Mouse (Mus musculus) thymus, postnatal 25 days (tissue): ENCODE measurements at regions not wholly inside any gene's neighbourhood (a gene's known extent, or its start where the extent isn't known, plus 50 kb on each side); places are given as distances from the start of the nearest gene placed in this dataset.

Source experiments
- DNase-seq: peaks from one replicate; pipeline ENCODE4 v3.0.0; 2022

DNA sequence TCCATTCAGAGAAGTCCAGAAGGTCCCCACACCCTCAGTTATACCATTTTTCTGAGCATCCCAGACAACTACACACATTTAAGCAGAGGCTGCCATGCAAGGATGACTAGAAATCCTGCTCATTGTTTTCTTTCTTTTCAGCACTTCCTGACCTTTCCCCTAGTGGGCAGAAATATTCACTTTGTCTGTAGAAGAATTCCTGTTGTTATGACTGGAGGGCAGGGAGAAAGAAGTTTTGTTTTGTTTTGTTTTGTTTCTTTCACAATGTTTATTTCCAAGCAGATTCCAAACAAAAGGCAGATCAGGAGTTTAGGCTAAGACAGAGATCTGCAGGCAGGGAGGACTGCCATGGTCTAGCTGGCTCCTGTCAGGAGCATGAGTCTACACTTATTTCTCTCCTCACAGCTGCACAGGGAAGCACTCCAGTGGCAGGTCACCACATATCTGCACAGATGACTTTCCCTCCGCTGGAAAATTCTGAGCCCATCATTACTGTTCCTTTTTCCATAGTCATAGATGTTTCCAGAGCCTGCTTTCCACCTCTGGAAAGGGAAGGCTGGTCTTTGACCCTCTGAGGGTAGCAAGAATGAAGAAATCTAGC, 182.5 kb upstream of the Dyrk2 start:
- no peak for DNase-seq

- DNase-seq = no peak
Observed at GRCm38 (mm10) chr10:119051598-119051997, 181.6 kb upstream of the Dyrk2 start.

DNA sequence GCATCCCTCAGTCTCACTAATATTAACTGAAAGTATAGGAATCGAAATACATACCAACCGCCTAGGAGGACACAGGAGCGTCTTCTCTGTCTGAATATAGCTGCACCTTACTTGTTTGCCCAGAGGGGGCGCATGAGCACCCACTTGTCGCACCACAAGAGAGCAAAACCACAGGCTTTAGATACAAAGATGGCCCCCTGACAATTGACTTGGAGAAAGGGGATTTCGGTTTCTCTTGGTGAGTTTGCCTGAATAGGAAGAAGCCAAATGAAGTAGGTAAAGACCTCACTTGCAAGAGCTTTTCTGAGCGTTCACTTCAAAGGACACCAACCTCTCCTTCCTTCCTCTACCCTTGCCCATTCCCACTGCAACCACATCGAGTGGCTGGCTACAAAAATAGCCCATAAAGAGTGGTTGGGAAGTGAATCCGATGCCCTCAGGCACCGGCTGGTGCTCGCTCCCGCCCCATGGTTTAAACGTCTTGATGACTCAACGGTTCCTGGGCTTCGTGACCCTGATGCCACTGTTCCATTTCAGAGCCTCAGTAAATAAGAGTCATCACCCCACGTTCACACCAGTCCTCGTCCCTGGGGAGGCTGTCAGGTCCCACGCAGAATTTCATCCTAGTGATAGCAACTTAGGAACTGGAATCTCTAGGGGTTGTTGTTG, 180.1 kb upstream of the Dyrk2 start:
- DNase-seq = peak; percentile 57

DNA sequence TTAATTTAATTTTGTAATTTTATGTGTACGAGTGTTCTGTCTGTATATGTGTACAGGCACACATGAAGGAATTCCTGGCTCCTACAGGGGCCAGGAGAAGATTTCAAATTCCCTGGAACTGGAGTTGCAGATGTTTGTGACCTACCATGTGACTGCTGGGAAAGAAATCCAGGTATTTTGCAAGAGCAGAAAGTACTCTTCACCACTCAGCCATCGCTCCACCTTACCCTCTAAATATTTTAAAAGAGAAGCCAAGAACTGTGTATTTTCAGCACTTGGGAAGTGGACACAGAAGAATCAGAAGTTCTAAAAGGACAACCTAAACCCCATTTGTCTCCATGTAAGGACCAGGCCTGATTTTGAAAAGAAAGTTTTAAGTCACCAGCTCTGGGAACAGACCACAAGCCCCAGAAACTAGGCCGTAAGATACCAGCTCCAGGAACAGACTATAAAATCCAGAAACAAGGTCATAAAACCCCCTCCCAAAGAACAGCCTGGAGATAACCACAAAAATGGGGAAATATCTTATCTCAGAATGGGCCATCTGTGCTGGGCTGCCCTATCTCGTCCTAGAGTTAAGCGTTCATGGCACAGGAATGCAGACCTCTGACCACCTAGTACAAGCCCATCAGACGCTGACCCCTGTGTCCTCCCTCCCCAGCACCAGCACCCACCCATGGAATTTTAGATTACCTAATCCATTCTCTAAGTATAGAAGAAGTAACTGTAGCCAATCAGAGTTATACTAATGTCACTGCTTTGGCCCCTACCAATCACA, 178.8 kb upstream of the Dyrk2 start:
- no peak for DNase-seq

GRCm38 (mm10) chr10:119045059-119045458, 175.1 kb upstream of the Dyrk2 start:
- DNase-seq = no peak

DNA sequence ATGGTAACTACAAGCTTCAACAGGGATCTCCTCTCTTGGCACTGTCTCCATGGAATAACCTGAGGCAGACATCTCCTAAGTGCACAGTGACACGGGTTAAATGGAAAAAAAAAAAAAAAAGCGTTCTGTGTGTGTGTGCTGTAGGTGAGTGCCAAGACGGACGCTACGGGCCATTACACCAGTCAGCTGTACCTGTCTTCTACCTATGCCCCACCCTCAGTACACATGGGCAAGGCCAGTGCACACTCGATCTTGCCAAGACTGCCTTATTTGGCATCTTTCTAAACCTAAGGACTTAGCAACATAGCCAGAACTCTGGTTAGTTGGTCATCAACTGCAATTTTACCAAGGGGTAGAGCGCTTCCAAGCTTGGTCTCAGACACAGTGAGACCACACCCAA, 173.1 kb upstream of the Dyrk2 start:
- DNase-seq = no peak

GRCm38 (mm10) chr10:119040205-119040604, 170.2 kb upstream of the Dyrk2 start:
- DNase-seq = no peak

DNA sequence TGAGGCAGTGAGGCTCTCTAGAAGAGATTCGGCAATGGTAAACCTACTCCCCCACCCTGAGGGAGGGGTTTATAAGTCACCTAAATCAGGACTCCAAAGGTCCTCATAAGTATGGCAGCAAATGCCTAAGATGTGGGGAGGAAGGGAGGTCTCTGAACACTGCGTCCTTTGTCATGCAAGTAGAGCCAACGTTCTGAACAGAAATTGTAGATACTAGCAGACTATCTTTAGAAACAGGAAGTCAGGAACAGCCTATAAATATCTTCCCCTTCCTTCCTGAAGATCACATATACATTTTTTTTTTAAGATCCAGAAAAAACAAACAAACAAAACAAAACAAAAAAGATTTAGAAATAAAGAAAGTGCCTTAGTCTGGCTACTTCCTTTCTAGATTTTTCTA, 169.7 kb upstream of the Dyrk2 start:
- DNase-seq = no peak

DNA sequence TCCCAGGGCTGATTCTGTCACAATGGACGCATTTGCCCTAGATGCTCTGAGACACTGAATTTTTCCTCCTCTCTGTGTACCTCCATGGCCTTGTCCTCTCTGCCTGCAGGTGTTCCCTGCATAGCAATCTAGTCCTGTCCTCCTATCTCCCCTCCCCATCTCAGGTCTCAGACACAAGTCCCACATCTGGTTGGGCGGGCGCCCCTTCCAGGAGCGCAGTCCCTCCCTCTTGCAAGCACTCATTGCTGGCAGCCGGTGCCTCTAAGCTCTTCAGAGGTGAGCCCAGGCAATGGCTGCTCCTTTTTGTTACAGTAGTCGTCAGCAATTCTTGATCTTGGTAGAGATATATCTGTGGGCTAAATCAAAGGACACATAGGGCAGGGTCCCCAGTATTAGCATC, 169.0 kb upstream of the Dyrk2 start:
- DNase-seq = peak; percentile 59

DNA sequence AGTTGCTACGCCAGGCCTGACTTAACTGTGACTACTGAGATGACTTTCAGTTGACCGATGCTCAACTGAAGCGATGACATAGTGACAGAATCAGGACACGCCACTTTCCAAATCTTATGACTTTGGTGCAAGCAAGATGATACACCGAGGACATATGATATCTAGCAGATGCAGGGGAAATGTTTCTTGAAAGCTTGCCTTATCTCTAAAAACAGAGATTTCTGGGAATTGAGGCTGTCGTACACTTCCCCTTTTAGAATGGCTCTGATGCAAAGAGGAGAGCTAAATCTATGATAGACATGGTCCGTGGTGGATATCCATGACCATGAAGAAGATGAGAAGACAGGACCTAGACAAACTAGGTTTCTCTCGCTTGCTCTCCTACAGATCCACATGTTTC, 167.8 kb upstream of the Dyrk2 start:
- DNase-seq = no peak

DNA sequence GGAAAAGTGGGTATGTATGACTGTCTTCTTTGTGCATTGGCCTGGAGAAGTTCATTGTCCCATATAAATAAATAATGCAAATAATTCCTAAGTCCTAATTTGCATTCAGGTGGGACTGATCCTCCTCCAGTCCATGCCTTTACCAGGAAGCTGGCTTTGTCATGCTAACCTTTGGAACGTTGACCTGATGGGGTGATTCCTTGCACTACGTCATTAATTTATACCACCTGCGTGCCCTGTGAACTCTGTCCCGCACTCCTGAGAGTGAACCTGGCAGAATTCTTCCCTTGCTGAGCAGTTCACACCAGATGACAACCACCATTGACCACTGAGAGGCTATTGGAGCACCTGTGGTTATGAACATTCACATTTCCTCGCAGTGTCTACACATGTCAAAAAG, 165.9 kb upstream of the Dyrk2 start:
- DNase-seq = no peak

GRCm38 (mm10) chr10:119034396-119034795, 164.4 kb upstream of the Dyrk2 start:
- no peak for DNase-seq

DNA sequence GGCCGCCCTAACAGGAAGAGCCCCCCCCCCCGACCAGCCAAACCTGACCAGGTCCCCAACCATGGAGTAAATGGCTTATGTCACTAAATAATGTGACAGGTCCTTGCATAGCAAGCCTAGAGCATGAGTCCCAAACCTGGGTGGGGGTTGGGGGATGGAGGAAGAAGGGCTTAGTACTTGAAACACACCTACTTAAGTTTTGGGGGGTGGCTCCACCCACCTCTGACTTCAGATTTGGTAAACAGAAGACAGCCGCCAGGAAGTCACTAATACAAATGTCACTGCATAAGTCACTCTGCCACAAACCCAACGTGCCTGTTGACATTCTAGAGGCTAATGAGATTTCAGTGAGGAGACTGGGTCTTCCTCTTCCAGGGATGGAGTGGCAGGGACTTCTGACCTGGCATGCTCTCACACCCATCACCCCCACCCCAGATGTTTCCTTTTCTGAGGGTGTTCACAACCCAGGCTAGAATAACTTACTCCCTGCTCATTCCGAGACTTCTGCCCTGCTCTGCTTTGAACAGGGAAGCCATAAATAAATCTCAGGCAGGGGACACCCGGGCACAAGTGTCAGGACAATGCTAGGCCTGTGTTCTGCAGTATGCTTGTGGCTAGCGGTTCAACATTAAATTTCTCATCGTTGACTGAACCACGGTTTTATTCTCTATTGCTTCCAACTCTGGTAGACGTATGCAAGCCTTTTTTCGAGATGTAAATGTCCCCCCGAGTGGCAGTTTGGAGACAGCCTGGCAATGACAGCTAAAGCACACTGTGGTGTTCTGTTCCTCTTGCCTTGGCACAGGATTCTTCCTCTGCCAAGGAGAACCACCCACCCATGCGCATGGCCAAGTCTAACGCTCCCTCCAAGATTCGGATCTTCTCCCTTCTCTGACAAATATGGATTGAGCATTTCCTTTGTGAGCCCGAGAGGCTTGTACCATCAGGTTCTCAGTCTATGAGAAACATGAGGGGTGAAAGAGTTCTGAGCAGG, 161.6 kb upstream of the Dyrk2 start:
- peak; percentile 47 for DNase-seq

DNA sequence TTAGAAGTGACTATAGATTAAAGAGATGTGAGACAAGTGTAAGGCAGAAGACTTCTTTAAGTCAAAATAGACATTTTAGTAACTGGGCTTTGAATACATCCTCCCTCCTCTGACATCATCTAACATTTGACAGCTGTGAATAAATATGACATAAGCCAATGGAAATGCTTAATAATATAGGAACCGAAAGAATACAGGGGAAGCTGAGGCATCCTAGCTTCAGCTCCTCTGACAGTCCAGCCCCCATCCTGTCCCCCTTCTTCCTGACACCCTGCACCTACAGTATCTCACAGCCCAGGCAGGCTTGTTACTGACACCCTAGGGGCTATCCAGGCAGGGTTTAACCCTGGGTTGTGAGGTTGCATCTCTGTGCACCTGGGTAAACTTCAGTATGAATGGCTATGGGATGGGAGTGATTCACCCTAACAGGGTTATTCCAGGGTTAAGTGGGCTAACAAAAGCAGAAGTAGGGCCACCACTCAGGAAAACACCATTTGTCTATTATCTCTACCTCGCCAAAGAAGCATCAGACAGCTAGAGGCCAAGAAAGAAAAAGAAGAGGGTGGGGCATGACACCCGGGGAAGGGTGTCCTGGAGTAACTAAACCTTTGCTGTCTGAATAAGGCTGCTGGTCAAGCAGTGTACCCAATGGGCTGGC, 158.6 kb upstream of the Dyrk2 start:
- DNase-seq = no peak

DNA sequence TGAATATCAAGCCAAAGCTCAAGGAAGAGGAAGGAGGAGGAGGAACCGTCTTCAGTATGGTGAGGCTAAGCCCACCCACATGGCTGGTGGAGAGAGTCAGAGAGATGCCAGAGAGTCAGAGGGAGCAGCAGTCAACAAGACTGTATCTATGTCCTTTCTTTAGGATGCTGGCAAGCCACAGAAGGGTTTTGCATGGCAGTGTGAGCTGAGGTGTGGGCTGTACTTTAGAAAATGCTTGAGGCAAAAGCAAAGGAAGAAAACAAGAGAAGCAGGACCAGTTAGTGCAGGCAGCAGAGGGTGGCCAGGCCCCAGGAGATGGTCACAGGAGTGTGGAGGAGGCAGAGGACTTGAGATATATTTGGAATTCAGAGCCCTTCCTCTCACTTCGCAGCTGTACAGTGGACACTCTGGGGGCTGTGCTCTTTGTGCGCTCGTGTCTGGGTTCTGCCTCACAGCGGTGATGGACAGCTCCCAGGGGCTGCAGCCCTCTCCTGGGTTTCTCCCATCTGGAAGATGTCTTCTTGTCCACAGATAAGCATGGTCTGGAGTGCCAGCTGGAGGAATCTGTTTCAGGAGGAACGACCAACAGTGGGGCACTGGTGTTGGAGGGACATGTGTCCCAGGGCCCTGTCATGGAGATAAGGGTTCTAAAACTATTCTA, 157.4 kb upstream of the Dyrk2 start:
- no peak for DNase-seq

DNA sequence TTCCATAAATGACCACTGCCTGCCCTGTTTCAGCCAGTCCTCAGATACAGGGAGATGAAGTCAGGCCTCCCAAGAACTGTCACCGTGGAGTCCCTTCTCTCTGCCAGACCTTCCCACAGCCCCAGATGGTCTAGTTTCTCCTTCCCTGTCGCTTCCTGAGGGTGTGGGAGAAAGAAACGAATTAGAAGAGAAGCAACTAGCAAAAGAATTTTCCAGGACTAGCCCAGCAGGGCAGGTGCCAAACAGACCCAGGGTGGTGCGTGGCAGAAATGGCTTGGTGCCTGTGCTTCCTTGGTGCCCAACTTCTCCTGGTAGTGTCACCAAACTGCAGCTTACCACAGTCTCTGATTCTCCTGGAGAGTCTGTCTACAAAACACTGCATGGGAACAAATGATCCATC, 156.3 kb upstream of the Dyrk2 start:
- no peak for DNase-seq

GRCm38 (mm10) chr10:119024425-119024824, 154.4 kb upstream of the Dyrk2 start:
- DNase-seq = no peak

GRCm38 (mm10) chr10:119019082-119019481, 149.1 kb upstream of the Dyrk2 start:
- DNase-seq = no peak

- DNase-seq = no peak
Observed at GRCm38 (mm10) chr10:119018490-119018889, 148.5 kb upstream of the Dyrk2 start.

GRCm38 (mm10) chr10:119016104-119016503, 146.1 kb upstream of the Dyrk2 start:
- no peak for DNase-seq

- DNase-seq = no peak
Observed at GRCm38 (mm10) chr10:119015311-119016055, 145.5 kb upstream of the Dyrk2 start.
